Mouse (Mus musculus) ES-E14 (cell line): ENCODE measurements around the gene Ddr1. TPM values are rescaled to one million over a fixed set of nuclear protein-coding genes. Genes with fewer than 3 reads are reported as not detected.

Experiments used
- DNase-seq: peaks from one replicate; pipeline ENCODE4 v3.0.0-alpha.2; 2013; ENCODE audit warnings: low read depth, low spot score
- H3K27ac ChIP-seq: 2 replicates; pipeline ENCODE4 v1.5.1; 2012; ENCODE audit warnings: low read depth, mild to moderate bottlenecking, low read length, moderate library complexity, mixed read lengths; ENCODE audit not compliant: poor library complexity, insufficient read depth, severe bottlenecking
- H3K36me3 ChIP-seq: 2 replicates; pipeline ENCODE4 v1.6.1; 2012; ENCODE audit warnings: mild to moderate bottlenecking, low read length, moderate library complexity, mixed read lengths; ENCODE audit not compliant: control insufficient read depth, poor library complexity, insufficient read depth, severe bottlenecking
- H3K4me1 ChIP-seq, 2 experiments: fragments of 150-350 bp in 1 of 2; sonication (generic) in 1 of 2; 2 replicates each; pipeline ENCODE4 v1.6.1; 2012; ENCODE audit warnings: low read length in 2 of 2, mild to moderate bottlenecking in 1 of 2, mixed read lengths in 1 of 2; ENCODE audit not compliant: control insufficient read depth in 2 of 2, insufficient read depth in 2 of 2, poor library complexity in 1 of 2
- H3K4me3 ChIP-seq, 2 experiments: fragments of 150-350 bp in 1 of 2; sonication (generic) in 1 of 2; 2 replicates each; pipeline ENCODE4 v1.5.1; 2012; ENCODE audit warnings: low read length in 2 of 2, low read depth in 1 of 2, mild to moderate bottlenecking in 1 of 2, mixed read lengths in 1 of 2; ENCODE audit not compliant: insufficient read depth in 1 of 2, poor library complexity in 1 of 2, severe bottlenecking in 1 of 2
- H3K9ac ChIP-seq: 2 replicates; pipeline ENCODE4 v1.6.1; 2012; ENCODE audit warnings: low read depth, mild to moderate bottlenecking, low read length, mixed read lengths; ENCODE audit not compliant: poor library complexity, insufficient read depth, severe bottlenecking
- H3K9me3 ChIP-seq: fragments of 150-350 bp; sonication (generic); 2 replicates; pipeline ENCODE4 v1.6.1; 2012; ENCODE audit warnings: low read depth, mild to moderate bottlenecking, low read length; ENCODE audit not compliant: control insufficient read depth, insufficient read depth
- CHD2 ChIP-seq: IDR thresholded peaks from 2 replicates; pipeline ENCODE4 v1.6.1; 2014; ENCODE audit warnings: mild to moderate bottlenecking, low read depth, low read length, inconsistent platforms
- HCFC1 ChIP-seq: IDR thresholded peaks from 2 replicates; pipeline ENCODE4 v1.6.1; 2012; ENCODE audit warnings: low read length, inconsistent platforms, borderline replicate concordance; ENCODE audit not compliant: insufficient read depth
- MAFK ChIP-seq: IDR thresholded peaks from 2 replicates; pipeline ENCODE4 v1.6.1; 2014; ENCODE audit warnings: mild to moderate bottlenecking, low read depth, low read length, inconsistent platforms; ENCODE audit not compliant: insufficient read depth
- ZC3H11A ChIP-seq: IDR thresholded peaks from 2 replicates; pipeline ENCODE4 v1.6.1; 2012; ENCODE audit warnings: low read depth, mild to moderate bottlenecking, inconsistent platforms, low read length, borderline replicate concordance
- ZNF384 ChIP-seq: IDR thresholded peaks from 2 replicates; pipeline ENCODE4 v1.6.1; 2012; ENCODE audit warnings: low read depth, low read length, inconsistent platforms
- in situ Hi-C, 2 experiments: fragments of 600-800 bp; cut with MboI; formaldehyde crosslinking; loops; one replicate each; pipeline ENCODE4 v1.15.1; 2025; ENCODE audit warnings: low sequenced_read_pairs in 2 of 2, inconsistent platforms in 1 of 2; ENCODE audit not compliant: unreplicated experiment in 2 of 2
- total RNA-seq: library from RNA; depleted of rRNA; stranded (reverse); fragments of 300-350 nt; gene quantifications from 2 replicates; pipeline ENCODE4 v1.2.3, GENCODE M21; 2012

Ddr1 gene
- total RNA-seq, 1 experiment, result 46.0 TPM

- H3K36me3 ChIP-seq, result no peaks in the 10 kb centered on the region
- no peaks in the 10 kb centered on the region for H3K9me3 ChIP-seq
- no peak overlapping the region for H3K9ac ChIP-seq
- no peak overlapping the region for H3K27ac ChIP-seq
- H3K4me1 ChIP-seq, result peaks cover 5 to 26% of the 10 kb centered on the region in 2 experiments; a peak in 3 of 4 replicates
- in situ Hi-C loops, result no loop called here
- DNase-seq, result no peak
- H3K4me3 ChIP-seq, result no peak overlapping the region
- no peak for TF ChIP-seq MAFK
- no peak for TF ChIP-seq ZC3H11A
Observed at GRCm38 (mm10) chr17:35702605-35703004, 1.8 kb downstream of the Ddr1 start.

- Histone ChIP-seq H3K4me3 (peak overlapping the region; percentile 67 to 81; a peak in 3 of 4 replicates), H3K9ac (0 out of 2 replicates have a peak overlapping the region, but pooled peaks have one; percentile 40), H3K9me3 (no peaks in the 10 kb centered on the region), H3K36me3 (no peaks in the 10 kb centered on the region), H3K27ac (no peak overlapping the region), H3K4me1 (peaks cover 5 to 31% of the 10 kb centered on the region in 2 experiments; a peak in 3 of 4 replicates)
- TF ChIP-seq ZC3H11A, result no peak
- TF ChIP-seq ZNF384, result no peak
- TF ChIP-seq CHD2, result no peak
- no peak for TF ChIP-seq HCFC1
- no peak for TF ChIP-seq MAFK
- in situ Hi-C loops, result no loop called here
- no peak for DNase-seq
Observed at GRCm38 (mm10) chr17:35701978-35702461, 2.4 kb downstream of the Ddr1 start.

- Histone ChIP-seq H3K9me3 (no peaks in the 10 kb centered on the region), H3K9ac (no peak overlapping the region; the same call in 1 of the 2 replicates), H3K27ac (no peak overlapping the region), H3K4me1 (peaks cover 5 to 33% of the 10 kb centered on the region in 2 experiments; a peak in 3 of 4 replicates), H3K36me3 (no peaks in the 10 kb centered on the region), H3K4me3 (peak overlapping the region; percentile 67 to 81)
- in situ Hi-C loops, result no loop called here
- no peak for TF ChIP-seq MAFK
- TF ChIP-seq ZC3H11A, result no peak
- no peak for TF ChIP-seq HCFC1
- no peak for TF ChIP-seq CHD2
- no peak for TF ChIP-seq ZNF384
- DNase-seq, result no peak
Observed at GRCm38 (mm10) chr17:35701203-35701977, 3.0 kb downstream of the Ddr1 start.

- no peak for DNase-seq
- Histone ChIP-seq H3K4me1 (peaks cover 5 to 28% of the 10 kb centered on the region in 2 experiments; a peak in 3 of 4 replicates), H3K36me3 (no peaks in the 10 kb centered on the region), H3K9me3 (no peaks in the 10 kb centered on the region), H3K4me3 (peak overlapping the region; percentile 67 to 81), H3K9ac (peak overlapping the region; percentile 72), H3K27ac (no peak overlapping the region)
- in situ Hi-C loops, result no loop called here
- no peak for TF ChIP-seq HCFC1
- no peak for TF ChIP-seq ZC3H11A
- no peak for TF ChIP-seq ZNF384
- TF ChIP-seq CHD2, result no peak
- TF ChIP-seq MAFK, result no peak
Observed at GRCm38 (mm10) chr17:35700371-35700961, 4.0 kb downstream of the Ddr1 start.
